Mouse (Mus musculus) left cerebral cortex, adult 18-20 months (tissue): ENCODE data around the gene Rab12. TPM values are rescaled to one million over a fixed set of nuclear protein-coding genes. Genes with fewer than 3 reads are reported as not detected.

Experiments
- DNase-seq, 2 experiments: peaks; one replicate each; pipeline ENCODE4 v3.0.0; 2021 to 2022; ENCODE audit warnings: low spot score in 2 of 2, mixed read lengths in 1 of 2
- total RNA-seq, 2 experiments: library from RNA; stranded (reverse); gene quantifications; 2 replicates each; pipeline ENCODE4 v1.2.3; 2021

Gene Rab12
- total RNA-seq, 2 experiments from 2014 or later, result 113 to 120 TPM

DNA sequence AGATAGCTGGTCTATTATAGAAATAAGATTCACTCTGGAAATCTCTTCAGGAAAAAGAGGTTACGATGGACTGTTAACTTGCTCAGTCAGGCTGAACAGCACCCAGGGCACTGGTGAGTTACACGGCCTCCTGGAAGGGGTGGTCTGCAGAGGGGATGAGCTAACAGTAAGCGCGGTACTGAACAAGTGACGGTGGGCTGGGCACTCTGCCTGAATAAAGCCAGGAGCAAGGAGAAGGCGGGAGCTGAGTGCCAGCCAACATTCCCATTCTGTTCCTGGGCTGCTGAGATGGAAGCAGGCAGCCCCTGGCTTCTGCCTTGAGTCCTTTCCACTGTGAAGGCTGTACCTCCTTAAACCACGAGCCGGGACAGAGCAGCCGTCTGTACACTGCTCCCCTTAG, 16.1 kb downstream of the Rab12 start:
- no peak for DNase-seq

GRCm38 (mm10) chr17:66502865-66503264, 16.7 kb downstream of the Rab12 start:
- no peak for DNase-seq

GRCm38 (mm10) chr17:66498598-66498997, 20.9 kb downstream of the Rab12 start:
- DNase-seq, result no peak

- DNase-seq, result no peak
Measured at GRCm38 (mm10) chr17:66496589-66496988, 22.9 kb downstream of the Rab12 start.

- peak; percentile 63 to 75 for DNase-seq
Measured at GRCm38 (mm10) chr17:66490022-66490601, 29.4 kb downstream of the Rab12 start.

DNA sequence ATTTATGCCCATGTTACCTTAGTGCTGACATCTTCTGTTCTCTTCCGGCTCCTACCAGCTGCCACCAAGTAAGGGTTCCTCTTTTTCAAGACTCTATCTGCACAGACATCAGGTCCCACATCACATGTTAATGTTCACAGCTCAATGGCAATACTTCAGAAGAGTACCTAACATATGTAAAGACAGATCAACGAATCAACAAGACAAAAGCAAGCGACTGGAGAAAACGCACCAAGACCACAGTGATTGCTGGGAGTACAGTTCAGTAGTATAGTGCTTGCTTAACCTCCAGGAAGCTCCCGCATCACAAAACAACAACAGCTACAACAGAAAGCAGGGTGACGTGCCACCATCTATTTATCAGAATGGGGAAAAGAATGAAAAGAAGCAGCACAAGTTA, 33.0 kb downstream of the Rab12 start:
- DNase-seq, result no peak

DNA sequence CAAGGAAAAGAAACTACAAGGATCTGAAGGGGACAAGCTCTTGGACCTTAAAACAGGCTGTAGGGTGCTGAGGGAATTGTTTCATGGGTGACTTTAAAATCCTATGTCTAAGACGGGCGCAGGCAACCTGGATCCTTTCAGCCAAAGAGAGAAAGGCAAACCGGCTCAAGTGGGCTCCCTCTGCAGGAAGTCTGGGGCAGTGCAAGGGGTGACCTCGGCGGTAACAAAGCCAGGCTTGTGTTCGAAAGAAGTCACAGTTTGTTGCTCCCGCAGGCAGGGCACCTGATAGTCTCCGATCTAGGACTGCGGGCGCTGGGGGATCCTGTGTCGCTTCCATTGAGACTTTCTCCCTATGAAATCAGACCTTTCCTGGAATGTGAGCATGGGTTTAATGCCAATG, 33.8 kb downstream of the Rab12 start:
- peak; percentile 86 to 88 for DNase-seq

GRCm38 (mm10) chr17:66484965-66485364, 34.6 kb downstream of the Rab12 start:
- DNase-seq, result no peak

- no peak for DNase-seq
Measured at GRCm38 (mm10) chr17:66483651-66484454, 35.7 kb downstream of the Rab12 start.

GRCm38 (mm10) chr17:66481295-66481694, 38.2 kb downstream of the Rab12 start:
- no peak for DNase-seq

GRCm38 (mm10) chr17:66480491-66481278, 38.8 kb downstream of the Rab12 start:
- DNase-seq, result no peak

GRCm38 (mm10) chr17:66479813-66480490, 39.6 kb downstream of the Rab12 start:
- DNase-seq, result no peak

- peak; percentile 61 to 72 for DNase-seq
Measured at GRCm38 (mm10) chr17:66479311-66479710, 40.2 kb downstream of the Rab12 start.

DNA sequence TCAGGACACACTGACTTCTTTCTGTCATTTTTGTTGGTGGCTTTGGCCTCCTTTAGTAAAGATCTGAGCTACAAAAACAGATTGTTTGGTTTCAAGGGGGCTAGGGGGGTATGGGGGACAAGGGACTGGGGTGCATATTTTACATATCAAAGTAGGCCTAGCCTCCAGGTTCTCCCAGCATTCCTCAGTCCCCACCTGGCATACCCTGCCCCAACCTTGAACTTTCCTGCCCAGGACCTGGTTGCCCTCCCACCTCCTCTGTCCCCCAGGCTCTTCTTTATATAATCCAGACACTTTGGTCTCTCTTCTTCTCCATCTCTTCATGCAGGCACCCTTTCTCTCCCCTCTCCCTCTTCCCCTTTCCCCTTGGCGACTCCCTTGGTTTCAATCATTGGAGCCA, 46.3 kb downstream of the Rab12 start:
- DNase-seq, result no peak

DNA sequence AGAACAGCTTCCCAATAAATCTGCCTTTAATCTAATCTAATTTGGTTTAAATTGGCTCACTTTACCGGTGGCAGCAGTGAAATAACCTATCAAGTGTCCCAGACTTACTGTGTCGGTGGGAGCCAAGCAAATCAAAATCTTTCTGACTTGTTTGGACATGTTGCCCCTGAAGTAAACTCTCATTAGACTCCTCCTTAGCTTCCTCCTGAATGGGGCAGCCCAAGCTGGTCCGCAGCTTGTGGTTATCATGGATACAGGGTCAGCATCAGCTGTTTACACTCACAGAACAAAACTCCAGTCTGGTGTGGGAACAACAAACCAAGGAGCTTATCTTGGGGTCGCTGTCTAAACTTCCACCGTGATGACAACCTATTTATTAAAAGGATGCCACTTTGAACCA, 47.8 kb downstream of the Rab12 start:
- no peak for DNase-seq

DNA sequence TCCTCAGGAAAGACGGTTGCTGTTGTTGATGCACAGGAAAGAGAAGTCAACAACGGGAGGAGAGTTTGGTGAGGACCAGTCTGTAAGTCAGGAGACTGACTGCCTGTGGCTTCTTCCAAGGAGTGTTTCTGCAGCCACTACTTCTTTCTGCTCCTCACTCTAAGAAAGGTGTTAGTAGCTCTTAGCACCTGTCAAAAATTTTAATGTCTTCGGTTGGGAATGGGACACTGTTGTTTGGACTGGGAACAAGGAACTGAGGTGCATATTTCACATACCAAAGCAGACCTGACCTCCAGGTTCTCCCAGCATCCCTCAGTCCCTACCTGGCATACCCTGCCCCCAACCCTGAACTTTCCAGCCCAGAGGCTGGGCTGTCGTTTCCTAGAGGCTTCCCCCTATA, 48.3 kb downstream of the Rab12 start:
- no peak for DNase-seq

GRCm38 (mm10) chr17:66470020-66470419, 49.5 kb downstream of the Rab12 start:
- DNase-seq, result peak in 1 of 2 experiments; percentile 19

DNA sequence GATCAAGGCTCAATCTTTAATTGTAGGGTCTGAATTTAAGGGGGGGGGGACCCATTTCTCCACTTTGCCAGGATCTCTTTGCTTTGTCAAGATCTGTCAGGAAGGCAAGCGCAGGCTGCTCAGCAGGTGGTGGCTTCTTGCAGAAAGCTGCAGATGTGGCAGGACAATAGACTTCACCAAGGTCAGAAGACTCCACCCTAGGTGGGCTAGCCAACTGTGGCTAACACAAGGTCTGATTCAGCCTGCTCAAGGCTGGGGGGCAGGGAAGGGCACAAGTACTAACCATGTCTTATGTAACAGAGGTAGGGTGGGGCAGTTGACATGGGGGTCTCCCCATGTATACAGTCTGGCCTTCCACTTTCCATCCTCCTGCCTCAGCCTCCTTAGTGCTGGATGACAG, 62.3 kb downstream of the Rab12 start:
- no peak for DNase-seq

- DNase-seq, result peak; percentile 92 to 97
Measured at GRCm38 (mm10) chr17:66451143-66451542, 68.4 kb downstream of the Rab12 start.

- no peak for DNase-seq
Measured at GRCm38 (mm10) chr17:66450526-66451070, 68.9 kb downstream of the Rab12 start.
